Mouse (Mus musculus): ENCODE results near the gene Adcy7. TPM values are rescaled to one million over a fixed set of nuclear protein-coding genes. Genes with fewer than 3 reads are reported as not detected.

Gene Adcy7
- polyA plus RNA-seq, 1 experiment from 2014 or later, result 2.7 TPM

GRCm38 (mm10) chr8:88357946-88358345 lies 85.7 kb downstream of the Adcy7 start:
- WGBS, result 90% methylated on average over 5 of the region's 5 CpGs
- Histone ChIP-seq H3K4me1 (peaks cover 17% of the 10 kb centered on the region), H3K27ac (no peak overlapping the region), H3K27me3 (replicated peaks) (no peaks in the 10 kb centered on the region), H3K36me3 (peaks cover 60% of the 10 kb centered on the region), H3K4me3 (no peak overlapping the region), H3K9ac (no peak overlapping the region), H3K4me2 (replicated peaks) (no peak overlapping the region), H3K9me3 (no peaks in the 10 kb centered on the region)
- ATAC-seq (ENCODE audit: low FRiP score, low read depth), result no peak

- Histone ChIP-seq H3K4me1 (peaks cover 17% of the 10 kb centered on the region), H3K4me3 (no peak overlapping the region), H3K27me3 (replicated peaks) (no peaks in the 10 kb centered on the region), H3K9ac (no peak overlapping the region), H3K27ac (no peak overlapping the region), H3K9me3 (no peaks in the 10 kb centered on the region), H3K4me2 (replicated peaks) (peak overlapping the region; percentile 90), H3K36me3 (peaks cover 42% of the 10 kb centered on the region)
- WGBS, result 93% methylated on average over 2 of the region's 2 CpGs
- no peak for ATAC-seq (ENCODE audit: low FRiP score, low read depth)
Measured at GRCm38 (mm10) chr8:88359959-88360358, 87.8 kb downstream of the Adcy7 start.

GRCm38 (mm10) chr8:88361044-88361707 lies 89.0 kb downstream of the Adcy7 start:
- 2% methylated on average over 31 of the region's 31 CpGs for WGBS
- no peaks in the 10 kb centered on the region for H3K27me3 ChIP-seq (replicated peaks)
- H3K9ac ChIP-seq, result peak overlapping the region; percentile 93
- peaks cover 17% of the 10 kb centered on the region for H3K4me1 ChIP-seq
- H3K36me3 ChIP-seq, result peaks cover 31% of the 10 kb centered on the region
- H3K4me3 ChIP-seq, result peak overlapping the region; percentile 99
- H3K27ac ChIP-seq, result peak overlapping the region; percentile 68; the same call in 1 of the 2 replicates
- no peaks in the 10 kb centered on the region for H3K9me3 ChIP-seq
- H3K4me2 ChIP-seq (replicated peaks), result peak overlapping the region; percentile 90
- ATAC-seq (ENCODE audit: low FRiP score, low read depth), result peak; percentile 73; the same call in 1 of the 2 replicates

GRCm38 (mm10) chr8:88361708-88362428 lies 89.7 kb downstream of the Adcy7 start, which contains the start of gene Brd7:
Gene Brd7 (minus strand): TSS chr8:88362194.
- peaks cover 24% of the 10 kb centered on the region for H3K36me3 ChIP-seq
- peak within 1 kb of the TSS; percentile 99 for H3K4me3 ChIP-seq
- no peaks in the 10 kb centered on the region for H3K27me3 ChIP-seq (replicated peaks)
- H3K4me1 ChIP-seq, result peaks cover 17% of the 10 kb centered on the region
- WGBS, result under 1% methylated on average over 91 of the region's 91 CpGs
- peak within 1 kb of the TSS; percentile 90 for H3K4me2 ChIP-seq (replicated peaks)
- H3K9ac ChIP-seq, result peak within 1 kb of the TSS; percentile 93
- peak; percentile 89 for ATAC-seq (ENCODE audit: low FRiP score, low read depth)
- H3K27ac ChIP-seq, result peak within 1 kb of the TSS; percentile 68; the same call in 1 of the 2 replicates
- no peaks in the 10 kb centered on the region for H3K9me3 ChIP-seq

- no peak overlapping the region for H3K27ac ChIP-seq
- peaks cover 18% of the 10 kb centered on the region for H3K36me3 ChIP-seq
- H3K4me2 ChIP-seq (replicated peaks), result peak overlapping the region; percentile 90
- H3K27me3 ChIP-seq (replicated peaks), result no peaks in the 10 kb centered on the region
- H3K9me3 ChIP-seq, result no peaks in the 10 kb centered on the region
- no peak; the same call in 1 of the 2 replicates for ATAC-seq (ENCODE audit: low FRiP score, low read depth)
- WGBS, result 38% methylated on average over 11 of the region's 11 CpGs
- H3K9ac ChIP-seq, result 0 out of 2 replicates have a peak overlapping the region, but pooled peaks have one; percentile 93
- peak overlapping the region; percentile 99 for H3K4me3 ChIP-seq
- peaks cover 17% of the 10 kb centered on the region for H3K4me1 ChIP-seq
Measured at GRCm38 (mm10) chr8:88362446-88363150, 90.4 kb downstream of the Adcy7 start.

GRCm38 (mm10) chr8:88369221-88369620 lies 97.0 kb downstream of the Adcy7 start:
- Histone ChIP-seq H3K9ac (no peak overlapping the region), H3K27me3 (replicated peaks) (no peaks in the 10 kb centered on the region), H3K9me3 (no peaks in the 10 kb centered on the region), H3K4me3 (no peak overlapping the region), H3K4me2 (replicated peaks) (no peak overlapping the region), H3K4me1 (no peaks in the 10 kb centered on the region), H3K27ac (no peak overlapping the region), H3K36me3 (no peaks in the 10 kb centered on the region)
- ATAC-seq (ENCODE audit: low FRiP score, low read depth), result no peak
- WGBS, result 22% methylated on average over 6 of the region's 6 CpGs

GRCm38 (mm10) chr8:88369805-88370204 lies 97.6 kb downstream of the Adcy7 start:
- H3K9me3 ChIP-seq, result no peaks in the 10 kb centered on the region
- H3K36me3 ChIP-seq, result no peaks in the 10 kb centered on the region
- no peak for ATAC-seq (ENCODE audit: low FRiP score, low read depth)
- no peak overlapping the region for H3K27ac ChIP-seq
- WGBS, result 66% methylated on average over 3 of the region's 3 CpGs
- no peaks in the 10 kb centered on the region for H3K27me3 ChIP-seq (replicated peaks)
- H3K4me3 ChIP-seq, result no peak overlapping the region
- H3K4me1 ChIP-seq, result no peaks in the 10 kb centered on the region
- no peak overlapping the region for H3K4me2 ChIP-seq (replicated peaks)
- H3K9ac ChIP-seq, result no peak overlapping the region

GRCm38 (mm10) chr8:88371522-88371921 lies 99.3 kb downstream of the Adcy7 start:
- 95% methylated on average over 2 of the region's 2 CpGs for WGBS
- H3K36me3 ChIP-seq, result no peaks in the 10 kb centered on the region
- no peak for ATAC-seq (ENCODE audit: low FRiP score, low read depth)
- no peak overlapping the region for H3K4me2 ChIP-seq (replicated peaks)
- H3K9me3 ChIP-seq, result no peaks in the 10 kb centered on the region
- no peaks in the 10 kb centered on the region for H3K27me3 ChIP-seq (replicated peaks)
- H3K9ac ChIP-seq, result no peak overlapping the region
- H3K4me3 ChIP-seq, result no peak overlapping the region
- no peak overlapping the region for H3K27ac ChIP-seq
- H3K4me1 ChIP-seq, result peaks cover 6% of the 10 kb centered on the region; the same call in 1 of the 2 replicates

- no peak overlapping the region for H3K4me2 ChIP-seq (replicated peaks)
- WGBS, result 41% methylated on average over 19 of the region's 19 CpGs
- H3K4me3 ChIP-seq, result no peak overlapping the region
- H3K9me3 ChIP-seq, result no peaks in the 10 kb centered on the region
- no peak overlapping the region for H3K9ac ChIP-seq
- ATAC-seq (ENCODE audit: low FRiP score, low read depth), result peak; percentile 87
- H3K27me3 ChIP-seq (replicated peaks), result no peaks in the 10 kb centered on the region
- no peak overlapping the region for H3K27ac ChIP-seq
- no peaks in the 10 kb centered on the region for H3K36me3 ChIP-seq
- H3K4me1 ChIP-seq, result peaks cover 18% of the 10 kb centered on the region
Measured at GRCm38 (mm10) chr8:88376836-88377582, 104.8 kb downstream of the Adcy7 start.
